Mouse (Mus musculus) mature B cell (primary cell): ENCODE measurements around the gene Slc9a8.

Experiments
- in situ Hi-C: fragments of 300-500 bp; cut with MboI; formaldehyde crosslinking; loops from 2 replicates; pipeline ENCODE4 v1.14.3; 2019

Slc9a8 gene

DNA sequence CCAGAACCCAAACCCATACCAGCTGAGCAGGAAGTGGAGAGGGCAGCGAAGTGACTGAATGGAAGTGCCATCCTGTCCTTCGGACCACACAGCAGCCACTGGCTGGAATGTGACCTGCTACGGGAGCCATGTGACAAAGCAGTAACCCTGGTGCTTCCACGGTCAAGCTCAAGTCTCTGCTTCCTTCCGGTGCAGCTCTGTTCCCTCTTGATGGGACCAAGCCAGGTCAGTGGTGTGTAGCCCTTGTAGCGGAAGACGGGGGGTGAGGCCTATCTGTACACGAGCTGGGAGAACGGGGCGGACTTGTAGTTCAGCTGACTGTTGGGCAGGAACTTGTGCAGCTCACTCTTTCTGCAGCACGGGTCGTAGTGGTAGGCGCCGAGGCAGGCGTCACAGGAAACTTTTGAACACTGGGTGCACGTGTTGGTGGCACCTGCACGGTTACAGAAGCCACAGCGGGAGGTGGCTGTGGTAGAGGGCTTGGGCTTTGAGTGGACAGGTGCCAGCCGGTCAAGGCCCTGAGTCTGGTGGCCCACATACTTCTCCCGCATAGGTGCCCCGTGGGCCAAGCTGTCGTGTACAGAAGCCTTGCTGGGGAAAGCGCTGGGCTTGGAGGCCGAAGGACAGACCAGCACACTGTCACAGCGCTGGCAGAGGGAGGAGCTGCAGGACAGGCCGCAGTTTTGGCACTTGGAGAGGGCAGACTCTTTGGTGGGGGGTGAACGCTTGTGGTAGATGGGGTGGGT lies 61.7 kb downstream of the Slc9a8 start:
- in situ Hi-C loops = no loop called here

DNA sequence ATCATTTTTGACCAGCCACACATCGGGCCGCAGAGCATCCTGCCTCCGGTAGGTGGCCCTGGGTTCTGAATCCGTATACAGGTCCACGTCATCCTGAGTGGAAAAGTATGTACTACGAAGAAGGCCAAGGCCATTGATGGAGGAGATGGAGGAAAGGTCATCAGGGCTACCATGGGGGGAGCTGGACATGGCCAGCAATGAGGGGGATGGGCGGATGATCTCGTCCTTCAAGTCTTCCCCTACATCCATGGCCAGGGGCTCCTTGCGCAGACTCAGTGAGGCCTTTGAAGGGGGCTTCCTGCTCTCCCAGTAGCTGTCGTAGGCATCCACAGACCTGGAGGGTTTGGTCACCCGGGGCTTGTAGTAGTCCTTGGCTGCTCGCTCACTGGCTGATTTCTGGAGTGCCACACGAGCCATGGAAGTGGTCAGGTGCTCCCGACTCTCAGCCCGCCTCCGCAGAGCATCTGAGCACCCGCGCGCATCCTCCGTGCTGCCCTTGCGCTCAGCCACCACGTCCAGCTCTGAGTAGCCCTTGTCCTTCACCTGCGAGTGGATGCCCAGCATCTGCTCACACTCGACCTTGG lies 62.4 kb downstream of the Slc9a8 start:
- in situ Hi-C loops = no loop called here

DNA sequence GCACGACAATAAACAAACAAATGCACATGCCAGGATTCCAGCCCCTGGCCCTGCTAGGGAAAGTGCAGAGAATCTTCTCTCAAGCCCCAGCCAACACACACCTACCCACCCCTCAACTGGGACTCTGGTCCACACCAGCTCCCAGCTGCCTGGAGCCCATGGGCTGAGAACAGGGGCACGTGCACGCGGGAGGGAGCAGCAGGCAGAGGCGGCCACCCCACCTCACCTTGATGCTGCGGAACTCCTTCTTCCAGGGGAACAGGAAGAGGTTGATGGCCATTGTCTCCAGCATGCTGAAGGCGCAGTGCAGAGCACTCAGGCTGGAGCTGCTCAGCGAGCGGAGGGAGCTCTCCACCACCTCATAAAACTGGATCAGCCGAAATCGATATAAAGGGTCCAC lies 63.4 kb downstream of the Slc9a8 start:
- in situ Hi-C loops = no loop called here

DNA sequence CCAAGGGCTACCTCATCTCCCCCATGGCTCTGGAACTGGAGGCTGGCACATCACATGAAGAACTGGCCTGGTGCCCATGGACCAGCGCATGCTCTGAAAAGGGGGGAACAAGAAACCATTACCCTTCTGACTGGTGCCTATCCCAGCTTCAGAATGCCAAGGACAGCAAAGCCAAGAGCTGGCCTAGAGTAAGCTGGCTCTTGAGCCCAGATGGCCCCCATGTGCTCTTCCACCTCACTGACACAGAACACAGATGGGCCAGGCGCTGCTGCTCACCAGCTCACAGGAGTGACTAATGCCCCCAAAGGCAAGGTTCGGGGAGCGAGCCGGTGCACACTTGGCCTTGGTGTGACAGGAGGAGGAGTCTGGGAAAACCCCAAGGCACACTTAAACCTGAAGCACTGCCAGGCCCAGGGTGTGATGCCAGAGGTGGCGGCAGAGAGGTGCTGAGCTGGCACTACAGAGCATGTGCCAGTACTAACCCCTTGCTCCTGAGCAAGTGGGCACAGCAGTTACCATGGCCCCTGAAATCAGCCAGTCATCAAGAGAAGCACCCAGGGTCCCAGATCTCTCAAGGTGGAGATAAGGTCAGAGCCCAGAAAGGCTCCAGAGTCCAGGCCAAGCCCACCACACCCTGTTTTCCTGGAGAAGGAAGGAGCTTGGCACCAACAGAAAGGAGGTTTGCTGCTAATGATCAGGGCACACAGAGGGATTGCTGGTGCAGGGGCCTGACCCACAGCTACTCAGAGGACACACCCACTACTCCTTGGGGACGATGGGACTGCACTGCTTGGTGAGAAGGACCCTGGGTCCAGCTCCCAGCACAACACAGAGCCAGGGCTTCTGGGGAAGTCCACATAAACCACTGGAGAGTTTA lies 64.2 kb downstream of the Slc9a8 start:
- in situ Hi-C loops = no loop called here

DNA sequence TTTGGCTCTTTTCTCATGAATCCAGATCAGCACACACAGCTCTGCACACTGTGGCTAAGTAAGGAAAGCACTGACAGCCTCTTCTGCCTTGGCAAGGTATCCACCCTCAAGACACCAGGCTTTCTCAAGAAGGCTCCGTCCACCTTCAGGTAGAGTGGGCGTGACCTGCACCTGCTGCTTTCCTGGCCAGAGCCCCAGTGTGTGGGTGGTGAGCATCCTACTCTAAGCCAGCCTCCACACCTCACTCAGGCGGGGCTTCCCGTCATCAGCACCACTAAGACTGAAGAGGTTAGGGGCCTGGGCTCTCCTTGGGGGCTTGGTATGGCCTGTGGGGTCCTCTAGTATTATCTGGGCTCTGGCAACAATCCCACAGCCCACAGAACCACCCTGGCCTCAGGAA lies 65.1 kb downstream of the Slc9a8 start:
- in situ Hi-C loops = no loop called here

DNA sequence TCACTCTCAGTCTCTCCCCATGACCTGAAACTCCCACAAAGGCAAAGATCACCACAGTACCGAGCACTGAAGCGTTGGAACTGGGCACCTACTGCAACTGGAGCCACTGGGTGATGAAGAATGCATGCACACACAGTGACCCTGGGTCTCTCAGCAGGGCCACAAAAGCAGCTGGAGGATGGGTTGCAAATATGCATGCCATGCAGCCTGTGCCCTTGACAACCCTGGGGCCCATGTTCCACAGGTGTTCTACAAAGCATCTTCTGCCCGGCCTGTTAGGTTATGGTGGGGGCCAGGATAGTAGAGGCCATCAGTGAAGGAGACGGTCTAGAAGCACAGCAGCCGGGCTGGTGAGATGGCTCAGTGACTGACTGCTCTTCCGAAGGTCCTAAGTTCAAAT lies 66.0 kb downstream of the Slc9a8 start:
- in situ Hi-C loops = no loop called here

DNA sequence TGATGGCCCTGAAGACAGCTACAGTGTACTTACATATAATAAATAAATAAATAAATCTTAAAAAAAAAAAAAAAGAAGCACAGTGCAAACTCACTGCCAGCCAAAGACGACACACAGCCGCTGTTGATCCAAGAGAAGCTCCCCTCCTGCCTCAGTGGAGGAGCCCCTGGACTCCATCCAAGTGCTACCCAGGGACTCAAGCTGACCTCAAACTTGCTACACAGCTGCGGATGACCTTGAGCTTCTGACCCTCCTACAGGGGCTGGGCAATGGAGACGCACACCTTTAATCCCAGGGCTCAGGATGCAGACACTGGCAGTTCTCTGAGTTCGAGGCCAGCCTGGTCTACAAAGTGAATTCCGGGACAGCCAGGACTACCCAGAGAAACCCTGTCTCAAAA lies 66.5 kb downstream of the Slc9a8 start:
- in situ Hi-C loops = no loop called here

DNA sequence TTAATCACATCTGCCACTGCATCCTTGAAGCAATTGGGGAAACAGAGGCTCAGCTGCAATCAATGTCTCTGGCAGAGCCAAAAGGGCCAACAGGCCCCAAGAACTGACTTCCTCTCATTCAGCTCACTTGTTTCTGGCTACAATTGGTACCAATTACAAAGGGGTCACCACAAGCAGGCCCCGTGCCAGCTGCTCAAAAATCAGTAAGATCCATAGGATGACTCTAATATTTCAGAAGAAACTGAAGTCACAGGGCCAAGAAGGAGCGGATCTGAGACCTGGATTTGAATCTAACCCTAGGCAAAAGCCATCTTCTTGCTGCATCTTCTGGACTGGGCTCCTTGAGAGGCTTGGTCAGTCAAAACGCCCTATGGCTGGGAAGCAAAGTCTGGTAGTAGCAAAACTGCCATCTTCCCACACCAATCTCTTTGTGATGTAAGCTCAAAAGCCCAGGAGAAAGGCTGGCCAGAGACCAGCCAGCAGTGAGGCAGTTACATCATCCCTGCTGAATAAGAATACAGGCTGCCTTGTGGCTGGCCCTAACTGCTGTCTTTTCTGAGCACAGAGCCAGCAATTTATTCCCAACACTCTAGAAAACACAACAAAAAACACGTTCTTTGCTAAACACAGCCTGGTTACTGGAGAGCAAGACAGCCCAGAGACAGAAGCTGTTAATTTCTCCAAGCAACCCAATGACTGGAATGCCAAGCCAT lies 69.5 kb downstream of the Slc9a8 start:
- in situ Hi-C loops = no loop called here

DNA sequence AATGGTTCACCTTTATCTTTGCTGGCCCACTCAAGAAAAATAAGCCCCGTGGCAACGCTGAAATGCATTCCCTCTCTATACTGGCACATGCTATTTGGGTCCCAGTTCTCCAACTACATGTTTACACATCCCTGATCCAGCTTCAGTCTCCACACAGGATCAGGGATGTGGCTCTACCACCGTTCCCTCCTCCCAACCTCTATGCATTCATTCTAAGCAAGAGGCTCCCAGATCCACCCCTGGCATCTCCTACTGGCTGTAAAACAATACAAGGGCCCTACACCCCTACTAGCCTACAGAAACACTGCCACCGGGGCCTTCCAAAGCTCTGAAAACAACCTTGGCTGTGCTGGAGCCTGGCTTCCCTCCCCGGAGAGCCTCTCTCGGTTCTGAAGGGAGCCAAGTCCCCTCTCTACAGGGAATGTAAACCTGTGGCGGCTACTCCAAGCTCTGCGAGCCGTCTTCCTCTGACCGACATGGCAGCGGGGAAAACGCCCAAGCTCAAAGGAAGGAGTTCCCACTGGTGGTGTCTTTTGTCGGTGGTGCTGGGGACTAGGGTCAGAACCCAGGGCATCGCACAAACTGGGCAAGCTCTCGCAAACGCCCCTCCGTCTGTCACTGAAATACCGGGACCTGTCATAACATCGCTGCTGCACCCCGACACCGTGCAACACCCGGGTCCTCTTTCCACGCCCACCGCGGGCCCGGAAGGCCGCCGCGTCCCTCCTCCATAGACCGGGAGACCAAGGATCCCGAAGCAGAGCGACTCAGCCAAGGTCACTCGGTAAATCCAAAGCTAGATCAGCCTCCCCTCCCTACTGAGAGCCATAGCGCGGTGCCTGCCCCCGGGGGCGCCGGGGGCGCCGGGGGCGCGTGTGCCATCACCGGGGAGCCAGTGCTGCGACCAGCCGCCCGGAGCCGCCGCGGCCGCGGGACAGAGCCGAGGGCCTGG lies 70.5 kb downstream of the Slc9a8 start, which contains the start of gene Rnf114:
TSS of gene Rnf114 (plus strand) at position 889 of the 952 bp plus-strand sequence.
- in situ Hi-C loops = no loop called here

DNA sequence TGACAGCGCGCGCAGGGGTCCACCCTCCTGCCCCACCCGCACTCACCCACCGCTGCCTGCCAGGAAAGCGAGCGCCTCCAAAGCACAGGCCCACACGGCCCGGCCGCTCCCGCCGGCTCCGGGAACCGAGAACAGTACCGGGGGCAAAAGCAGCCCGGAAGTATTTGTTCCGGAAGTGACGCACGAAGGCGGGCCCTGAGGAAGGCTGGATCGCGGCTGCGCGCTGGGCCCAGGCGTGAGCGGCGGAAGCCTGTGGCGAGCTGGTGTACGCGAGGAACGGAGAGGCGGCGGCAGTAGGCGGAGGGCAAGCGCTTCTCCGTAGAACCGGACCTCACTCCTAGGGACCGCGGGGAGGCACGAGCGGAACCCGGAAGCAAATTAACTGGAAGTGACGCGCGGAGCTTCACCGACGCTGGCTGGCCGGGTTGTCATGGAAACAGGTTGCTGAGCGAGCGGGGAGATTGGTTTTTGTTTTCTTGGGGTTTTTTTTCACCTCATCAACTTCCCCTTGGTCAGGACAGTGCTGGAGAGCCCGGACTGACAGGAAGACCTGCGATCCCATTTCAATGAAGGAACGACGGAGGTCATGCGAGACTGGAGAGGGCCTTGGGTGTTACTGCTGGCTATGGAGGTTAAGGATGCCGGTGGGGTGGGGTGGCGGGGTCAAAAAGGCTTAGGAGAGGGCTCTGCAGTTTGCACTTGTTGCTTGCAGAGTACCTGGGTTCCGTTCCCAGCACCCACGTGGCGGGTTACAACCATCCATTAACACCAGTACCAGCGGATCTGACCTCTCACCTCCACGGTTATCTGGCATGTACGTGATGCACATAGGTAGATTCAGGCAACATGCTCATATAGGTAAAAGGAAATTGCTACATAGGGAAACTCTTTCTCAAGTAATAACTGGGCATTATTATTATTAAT lies 71.5 kb downstream of the Slc9a8 start, which contains the start of gene Spata2:
TSS of gene Spata2 (minus strand) at position 175 of the 924 bp plus-strand sequence.
- in situ Hi-C loops = no loop called here

DNA sequence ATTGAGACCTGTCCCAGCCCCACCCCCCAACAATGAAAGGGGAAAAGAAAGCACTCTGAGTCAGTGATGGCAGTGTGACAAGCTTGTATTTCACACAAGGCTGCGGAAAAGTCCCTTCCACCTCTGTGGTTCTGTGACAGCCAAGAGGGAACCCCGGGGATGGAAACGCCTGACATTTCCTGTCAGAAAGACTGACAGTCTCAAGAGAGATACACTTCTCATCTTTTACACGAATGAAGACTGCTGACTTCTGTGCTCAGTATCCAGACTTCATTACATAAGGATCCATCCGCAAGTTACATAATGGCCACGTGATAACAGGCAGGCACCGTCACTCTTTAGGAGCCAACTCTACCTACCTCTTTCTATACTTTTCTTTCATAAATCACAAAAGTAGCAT lies 74.9 kb downstream of the Slc9a8 start:
- in situ Hi-C loops = no loop called here

DNA sequence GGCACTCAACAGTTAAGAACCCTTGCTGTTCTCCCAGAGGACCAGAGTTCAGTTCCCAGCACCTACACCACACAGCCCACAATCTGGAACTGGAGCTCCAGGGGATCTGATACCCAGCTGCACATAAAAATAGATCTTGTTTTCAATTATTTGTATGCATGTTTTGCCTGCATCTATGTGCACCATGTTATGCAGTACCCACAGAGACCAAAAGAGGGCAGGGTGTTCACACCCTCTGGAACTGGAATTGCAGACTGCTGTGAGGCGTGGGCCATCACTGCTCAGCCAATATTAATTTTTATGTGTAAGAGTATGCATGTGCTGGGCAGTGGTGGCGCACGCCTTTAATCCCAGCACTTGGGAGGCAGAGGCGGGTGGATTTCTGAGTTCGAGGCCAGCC lies 75.8 kb downstream of the Slc9a8 start:
- in situ Hi-C loops = no loop called here

DNA sequence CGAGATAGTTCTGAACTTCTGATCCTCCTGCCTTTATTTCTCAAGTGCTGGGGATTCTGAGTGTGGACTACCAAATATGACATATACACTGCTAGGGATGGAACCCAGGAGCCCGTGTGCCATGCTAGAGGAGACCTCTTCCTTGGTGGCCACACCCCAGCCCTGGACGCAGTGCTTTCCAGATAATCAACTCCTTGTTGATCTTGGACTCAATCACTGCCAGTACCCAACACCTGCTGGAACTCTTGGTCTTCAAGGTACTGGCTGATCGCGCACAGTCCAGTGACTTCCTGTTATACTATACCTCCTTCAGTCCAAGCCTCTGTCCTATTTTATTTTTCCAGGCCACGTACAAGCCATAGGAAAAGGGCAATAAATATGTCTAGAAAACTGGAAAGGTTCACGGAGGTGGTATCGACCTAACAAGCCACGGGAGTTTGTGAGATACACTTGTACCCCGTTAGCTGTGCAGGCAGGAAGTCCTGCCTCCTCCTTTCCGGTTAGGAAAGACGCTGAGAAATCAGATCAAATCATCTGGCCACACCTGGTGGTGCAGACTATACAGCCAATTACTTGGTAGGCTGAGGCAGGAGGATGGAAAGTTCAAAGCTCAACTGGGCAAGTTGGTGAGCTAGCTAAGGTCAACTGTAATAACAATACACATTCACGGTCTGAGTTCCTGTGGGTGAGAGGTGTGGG lies 81.2 kb downstream of the Slc9a8 start:
- in situ Hi-C loops = no loop called here

DNA sequence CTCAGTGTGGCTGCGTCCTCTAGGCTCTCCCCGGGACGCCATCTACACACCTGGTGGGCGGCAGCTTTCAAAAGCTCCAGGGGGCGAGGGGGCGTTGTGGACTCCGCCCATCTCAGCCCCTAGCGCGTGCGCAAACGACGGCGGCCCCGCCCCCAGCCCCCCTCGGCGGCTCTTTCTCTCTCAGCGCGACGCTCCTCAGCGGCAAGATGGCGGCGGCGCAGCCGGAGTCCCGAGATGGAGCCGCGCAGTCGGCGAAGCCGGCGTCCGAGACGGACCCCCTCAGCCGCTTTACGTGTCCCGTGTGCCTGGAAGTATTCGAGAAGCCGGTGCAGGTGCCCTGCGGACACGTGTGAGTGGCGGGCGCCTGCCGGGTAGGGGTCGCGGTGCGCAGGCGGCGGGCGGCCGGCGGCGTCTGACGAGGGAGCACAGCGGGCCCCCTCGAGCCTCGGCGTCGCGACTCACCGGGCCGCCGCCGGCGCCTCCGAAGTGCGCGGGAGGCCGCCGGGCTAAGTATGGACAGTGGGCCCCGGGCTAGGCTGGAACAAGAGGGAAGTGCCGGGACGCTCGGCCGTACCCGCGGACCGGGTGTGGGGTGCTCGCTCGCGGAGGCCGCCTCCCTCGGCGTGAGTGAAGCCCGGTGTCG lies 81.9 kb downstream of the Slc9a8 start:
- in situ Hi-C loops = no loop called here

DNA sequence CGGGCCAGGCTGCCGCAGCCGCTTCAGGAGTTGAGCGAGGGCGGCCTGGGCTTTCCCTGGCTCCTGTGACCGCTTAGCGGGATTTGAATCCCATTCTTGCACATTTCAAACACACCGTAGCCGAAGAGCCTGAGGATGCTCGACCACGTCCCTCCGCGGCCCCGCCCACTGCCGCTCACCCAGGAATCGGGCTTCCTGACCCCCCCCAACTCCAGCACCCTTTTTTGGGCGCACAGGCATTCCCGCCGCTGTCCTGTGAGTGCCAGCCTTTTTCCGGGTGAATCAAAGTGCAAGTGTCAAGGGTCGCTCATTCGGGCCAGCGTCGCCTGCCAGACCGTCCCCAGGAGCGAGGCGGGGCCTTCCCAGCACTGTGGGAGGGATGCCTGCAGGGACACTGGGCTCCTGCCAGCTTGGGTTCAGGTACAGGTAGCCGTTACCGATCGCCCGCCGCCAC lies 82.4 kb downstream of the Slc9a8 start:
- in situ Hi-C loops = no loop called here

DNA sequence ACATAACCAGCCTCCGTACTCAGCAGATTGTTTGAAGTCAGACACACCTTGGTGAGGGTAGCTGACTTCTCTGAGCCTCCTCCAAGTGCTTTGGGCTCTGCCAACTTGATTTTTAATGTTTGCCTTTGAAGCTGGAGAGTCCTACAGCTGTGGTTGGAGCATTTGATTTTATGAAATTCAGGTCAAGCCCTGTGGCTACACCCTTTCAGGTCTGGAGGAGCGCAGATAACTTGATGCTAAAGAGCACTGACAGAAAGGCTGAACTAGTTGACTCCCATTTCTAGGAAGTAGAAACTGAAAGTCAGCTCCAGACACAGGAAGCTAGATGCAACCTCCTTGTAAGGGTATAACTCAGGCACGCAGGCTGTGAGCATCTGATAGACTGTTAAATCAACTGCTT lies 83.6 kb downstream of the Slc9a8 start:
- in situ Hi-C loops = no loop called here

DNA sequence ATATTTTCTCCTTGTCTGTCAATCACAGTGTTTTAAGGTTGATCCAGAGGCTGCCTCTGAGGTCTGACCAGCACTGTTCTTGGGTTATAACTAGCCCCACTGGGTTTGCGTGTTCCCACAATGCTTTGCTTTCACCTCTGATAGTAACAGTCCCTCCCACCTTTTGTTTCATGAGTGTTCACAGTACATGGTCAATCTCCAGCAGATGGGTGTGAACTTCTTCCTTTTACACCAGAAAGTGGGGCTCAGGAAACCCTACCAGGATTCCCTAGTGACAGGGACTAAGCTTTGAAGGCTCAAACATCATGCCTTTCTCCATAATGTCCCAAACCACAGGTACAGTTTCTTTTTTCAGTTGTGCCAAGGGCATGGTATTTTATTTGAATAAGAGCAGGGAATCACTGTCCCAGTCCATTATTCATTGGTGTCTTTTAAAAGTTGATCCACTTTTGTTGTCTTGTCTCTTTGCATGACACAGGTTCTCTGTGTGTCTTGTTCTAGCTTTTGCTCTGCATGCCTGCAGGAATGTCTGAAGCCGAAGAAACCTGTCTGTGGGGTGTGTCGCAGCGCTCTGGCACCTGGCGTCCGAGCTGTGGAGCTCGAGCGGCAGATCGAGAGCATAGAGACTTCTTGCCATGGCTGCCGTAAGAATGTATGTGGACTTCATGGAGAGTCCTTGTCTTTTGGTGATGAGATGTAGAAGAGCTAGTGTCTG lies 85.2 kb downstream of the Slc9a8 start:
- in situ Hi-C loops = no loop called here
